Mouse (Mus musculus): ENCODE data around the gene Dek. TPM values are rescaled to one million over a fixed set of nuclear protein-coding genes. Genes with fewer than 3 reads are reported as not detected.

Dek gene
- 100 to 1,000 TPM; 101 to 248 (median 120) TPM for polyA plus RNA-seq (2017; shearing (Covaris generic))

DNA sequence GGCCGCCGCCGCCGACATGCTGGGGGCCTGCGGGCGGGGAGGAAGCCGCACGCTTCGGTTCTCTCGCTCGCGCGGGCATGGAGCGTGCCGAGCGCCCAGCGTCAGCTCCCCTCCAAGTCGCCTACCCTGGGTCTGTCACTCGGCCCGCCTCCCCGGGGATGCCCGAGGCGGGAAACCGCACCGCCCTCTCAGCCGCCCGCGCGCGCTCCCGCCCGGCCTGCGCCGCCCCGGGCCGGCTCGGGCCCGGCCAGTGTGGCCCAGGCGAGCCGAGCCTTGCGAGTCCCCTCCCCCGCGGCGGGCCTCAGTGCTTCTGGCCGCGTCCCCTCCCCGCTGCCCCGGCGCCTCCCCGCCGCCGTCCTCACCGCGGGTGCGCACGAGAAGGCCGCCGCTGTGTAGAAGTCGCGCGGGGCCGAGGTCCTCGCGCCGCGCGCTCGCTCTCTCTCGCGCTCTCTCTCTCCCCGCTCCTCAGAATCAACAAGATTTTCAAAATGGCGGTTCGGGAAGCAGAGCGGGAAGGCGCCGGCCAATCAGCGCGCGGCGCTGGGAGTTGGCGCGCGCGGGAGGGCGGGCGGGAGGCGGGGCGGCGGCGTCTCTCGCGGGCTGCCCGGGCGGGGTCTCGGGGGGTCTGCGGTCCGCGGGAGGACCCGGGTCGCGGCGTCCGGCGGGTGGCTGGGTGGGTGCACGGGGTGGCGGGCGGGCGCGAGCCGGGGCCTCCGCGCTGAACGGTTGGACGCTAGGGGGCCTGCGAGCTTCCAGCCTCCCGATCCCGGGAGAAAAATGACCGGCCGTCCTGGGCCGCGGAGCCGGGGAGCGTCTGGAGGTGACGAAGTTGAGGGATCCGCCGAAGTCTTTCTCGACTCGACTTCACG lies at the start of gene Dek:
Dek (minus strand) TSS at position 491 of the 869 bp plus-strand sequence.
- ATAC-seq, result peak; percentile 80

DNA sequence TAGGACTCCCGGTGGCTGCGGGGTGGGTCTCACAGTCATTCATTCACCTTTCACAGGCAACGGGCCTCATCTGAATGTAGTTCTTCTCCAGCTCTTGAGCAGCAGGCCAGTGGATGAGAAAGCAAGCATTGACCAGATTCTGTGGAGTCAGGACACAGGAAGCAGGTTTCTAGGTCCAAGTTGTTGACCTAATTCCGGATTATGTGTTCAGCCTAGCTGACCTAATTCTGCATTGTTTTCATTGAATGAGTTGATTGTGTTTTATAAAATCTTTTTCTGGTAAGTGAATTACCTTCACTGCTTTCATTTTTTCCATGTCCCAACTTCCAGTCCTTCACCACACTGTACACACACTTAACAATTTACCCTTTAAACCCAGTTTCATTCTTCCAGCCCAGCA lies 48.9 kb upstream of the Dek start:
- ATAC-seq, result no peak

DNA sequence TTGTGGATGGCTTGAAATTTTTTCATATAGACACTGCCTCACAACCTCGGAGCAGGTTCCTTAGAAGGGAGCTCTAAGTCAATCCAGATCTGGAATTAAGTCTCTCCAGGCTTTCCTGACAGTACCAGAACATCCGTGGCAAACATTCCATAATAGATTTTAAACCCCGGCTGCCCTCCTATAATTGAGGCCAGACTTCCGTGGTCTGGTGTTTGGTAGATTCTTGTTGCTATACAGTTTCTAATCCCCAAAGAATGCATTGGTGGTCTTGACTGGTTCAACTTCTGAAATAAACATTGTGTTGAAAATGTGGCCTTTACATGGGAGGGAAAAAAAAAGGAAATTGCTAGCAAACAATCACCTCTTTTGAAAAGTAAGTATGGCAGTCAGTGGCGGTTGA lies 47.2 kb upstream of the Dek start:
- no peak for ATAC-seq

DNA sequence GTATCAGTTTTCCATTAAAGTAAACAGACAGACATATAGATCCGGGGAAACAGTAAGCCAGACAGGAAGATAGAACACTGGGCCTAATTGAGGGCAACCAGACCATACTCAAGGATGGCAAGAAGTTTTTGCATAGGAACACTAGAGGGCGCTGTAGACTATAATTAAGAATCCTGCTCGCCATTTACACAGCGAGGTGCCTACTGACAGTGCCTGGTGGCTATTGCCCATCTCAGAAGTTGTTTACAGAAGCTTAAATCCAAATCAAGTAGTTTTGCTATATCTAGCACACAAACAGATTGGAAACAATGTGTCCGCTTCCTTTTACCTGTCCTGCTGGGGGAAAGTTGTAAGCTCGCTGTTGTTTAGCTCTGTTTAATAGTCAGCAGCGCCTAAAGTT lies 46.4 kb upstream of the Dek start:
- ATAC-seq, result no peak

DNA sequence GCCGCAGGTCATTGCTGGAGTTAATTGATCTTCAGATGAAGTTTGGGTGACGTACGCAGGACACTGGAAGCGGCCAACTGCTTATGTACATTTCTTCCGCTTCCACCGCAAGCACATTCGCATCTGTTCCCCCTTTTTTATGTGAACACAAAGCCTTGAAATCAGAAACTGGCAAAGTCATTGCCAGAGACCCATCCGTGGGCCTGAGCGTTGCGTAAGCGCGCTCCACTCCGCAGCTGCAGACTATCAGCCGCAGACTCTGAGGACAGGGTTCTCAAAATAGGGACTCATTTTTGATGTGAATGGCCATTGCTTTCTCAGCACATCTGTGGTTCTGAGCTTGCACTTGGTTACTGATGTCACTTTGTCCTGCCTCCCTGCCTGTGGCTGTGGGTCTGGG lies 45.1 kb upstream of the Dek start:
- no peak for ATAC-seq

DNA sequence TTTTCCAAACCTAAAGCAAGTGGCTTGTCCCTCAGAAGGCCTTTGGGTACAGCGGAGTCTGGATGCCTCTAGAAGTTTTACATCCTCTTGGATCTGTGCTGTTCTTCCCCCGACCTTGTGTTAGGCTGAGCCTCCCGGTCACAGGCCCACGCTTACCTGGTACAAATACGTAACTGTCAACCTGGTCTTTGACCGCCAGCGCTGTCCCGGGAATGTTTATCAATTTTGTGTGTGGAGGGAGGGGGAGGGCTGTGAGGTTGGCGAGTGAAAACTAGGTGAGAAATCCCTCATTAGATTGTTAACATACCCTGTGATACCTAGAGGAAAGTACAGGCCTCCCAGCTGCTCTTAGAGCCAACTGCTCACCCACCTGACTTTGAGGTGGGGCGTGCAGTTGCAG lies 44.0 kb upstream of the Dek start:
- no peak for ATAC-seq

DNA sequence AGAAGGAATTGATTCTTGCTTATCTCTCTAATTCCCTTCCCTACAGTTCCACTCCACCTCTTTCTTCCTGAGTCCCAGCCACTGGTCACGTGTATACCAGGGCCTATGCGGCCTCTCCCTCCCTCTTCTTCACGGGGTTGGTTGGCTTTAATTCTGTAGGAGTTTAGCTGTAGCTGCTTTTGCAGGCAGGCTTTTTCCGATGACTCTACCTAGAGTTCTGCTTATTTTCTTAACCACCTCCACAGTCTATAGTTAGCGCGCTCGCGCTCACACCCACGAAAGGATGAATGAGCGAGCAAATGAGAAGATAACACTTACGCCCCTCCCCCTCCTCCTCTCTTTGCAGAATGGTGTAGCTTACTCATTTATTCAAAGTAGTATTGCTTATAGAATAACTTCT lies 42.6 kb upstream of the Dek start:
- peak; percentile 43 for ATAC-seq

DNA sequence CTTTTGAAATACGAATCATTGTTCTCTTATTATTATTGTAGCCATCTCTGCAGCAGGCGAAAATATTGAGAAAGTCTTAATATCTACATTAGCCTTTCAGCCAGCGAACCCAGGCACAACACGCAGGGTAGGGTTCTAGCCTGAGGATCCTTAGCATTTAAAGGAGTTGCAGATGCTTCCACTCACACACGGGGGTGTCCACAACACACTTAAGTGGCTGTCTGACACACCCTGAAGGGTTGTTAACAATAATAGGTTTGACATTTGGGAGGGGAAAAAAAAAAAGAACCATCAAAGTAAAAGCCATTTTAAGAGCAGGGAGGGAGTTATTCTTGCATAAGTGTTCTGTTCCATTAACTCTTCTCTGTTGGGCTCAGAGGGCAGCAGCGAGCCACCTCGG lies 40.4 kb upstream of the Dek start:
- ATAC-seq, result no peak

DNA sequence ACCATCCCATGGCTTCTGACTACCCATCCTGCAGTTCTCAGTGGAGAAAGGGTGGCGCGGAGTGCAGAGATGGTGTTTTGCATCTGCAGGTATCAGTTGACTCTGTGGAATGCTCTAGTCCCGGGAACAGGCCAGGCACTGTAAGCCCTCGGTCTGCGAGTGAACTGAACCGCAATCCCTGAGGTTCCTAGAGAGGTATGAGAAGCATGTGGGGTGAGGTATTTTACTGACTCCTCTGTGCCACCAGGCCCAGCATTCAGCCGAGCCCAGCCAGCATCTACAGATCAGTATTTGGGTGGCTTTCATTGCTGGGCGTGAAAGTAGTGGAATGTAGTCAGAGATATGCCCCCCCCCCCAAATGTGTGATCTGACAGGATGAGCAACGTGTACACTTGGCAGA lies 39.9 kb upstream of the Dek start:
- ATAC-seq, result no peak

DNA sequence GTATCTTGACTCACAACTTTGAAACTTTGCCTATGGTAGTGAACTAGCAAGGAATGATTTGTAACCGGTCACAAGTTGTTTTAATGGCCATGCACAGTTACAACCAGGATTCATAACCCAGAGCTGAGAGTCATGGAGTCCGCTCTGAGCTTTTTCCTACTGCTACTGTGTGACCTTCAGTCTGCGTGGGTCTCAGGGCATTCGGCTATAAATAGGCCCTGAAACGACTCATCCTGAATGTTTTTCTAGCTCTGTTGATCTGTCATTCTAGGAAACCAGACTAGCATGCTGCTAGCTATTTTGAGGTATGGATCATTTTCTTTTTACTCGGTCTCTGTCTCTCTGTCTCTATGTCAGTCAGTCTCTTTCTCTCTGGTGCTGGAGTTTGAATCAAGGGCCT lies 36.8 kb upstream of the Dek start:
- no peak for ATAC-seq

DNA sequence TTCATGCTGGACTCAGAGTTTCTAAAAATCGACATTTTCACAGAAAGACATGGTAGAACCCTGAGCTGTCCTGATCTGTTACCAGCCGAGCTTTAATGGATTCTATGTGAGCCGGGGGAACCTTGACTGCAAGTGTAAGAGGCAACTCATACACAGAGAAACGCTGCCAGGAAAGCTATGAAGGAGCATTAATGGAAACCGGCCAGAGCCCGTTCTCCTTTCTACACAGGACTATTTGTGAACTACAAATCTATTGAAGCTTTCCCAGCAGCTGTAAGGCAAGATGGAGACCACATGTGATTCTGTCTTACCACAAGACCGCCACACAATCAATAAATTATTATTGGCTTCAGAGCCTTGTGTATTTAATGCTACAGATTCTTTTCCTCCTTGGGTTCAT lies 29.7 kb upstream of the Dek start:
- no peak for ATAC-seq

DNA sequence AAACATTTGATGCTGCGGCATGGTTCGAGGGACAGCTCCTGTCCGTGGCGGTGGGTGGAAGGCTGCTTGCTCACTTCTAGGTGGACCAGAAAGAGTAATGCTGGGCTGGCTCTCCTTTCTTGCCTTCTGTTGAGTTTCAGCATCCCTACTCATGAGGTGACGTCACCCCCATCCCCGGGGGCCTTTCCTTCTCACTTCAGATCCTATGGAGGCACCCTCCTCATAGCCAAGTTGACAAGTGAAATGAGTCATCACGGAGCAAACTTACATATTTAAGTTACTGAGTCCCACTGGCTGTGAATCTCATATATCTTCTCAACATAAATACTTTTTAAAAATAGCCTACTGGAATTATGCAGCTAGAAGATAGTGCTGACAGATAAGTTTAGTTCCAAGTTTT lies 28.8 kb upstream of the Dek start:
- ATAC-seq, result no peak

DNA sequence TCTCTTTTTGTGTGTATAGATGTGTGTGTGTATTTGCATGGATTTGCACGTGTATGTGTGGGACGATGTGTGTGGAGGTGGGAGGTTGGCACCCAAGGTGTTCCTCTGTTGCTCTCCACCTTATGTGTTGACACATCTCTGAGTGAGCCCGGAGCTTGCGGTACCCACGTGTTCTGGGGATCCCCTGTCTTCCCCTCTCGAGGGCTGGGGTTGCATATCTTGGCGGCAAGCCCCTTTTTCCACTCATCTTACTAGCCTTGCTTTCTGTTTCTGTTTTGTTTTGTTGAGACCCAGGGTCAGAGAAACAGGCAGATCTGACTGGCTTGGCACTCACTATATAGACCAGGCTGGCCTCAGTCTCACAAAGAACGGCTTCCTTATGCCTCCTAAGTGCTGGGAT lies 27.1 kb upstream of the Dek start:
- ATAC-seq, result peak; percentile 77

DNA sequence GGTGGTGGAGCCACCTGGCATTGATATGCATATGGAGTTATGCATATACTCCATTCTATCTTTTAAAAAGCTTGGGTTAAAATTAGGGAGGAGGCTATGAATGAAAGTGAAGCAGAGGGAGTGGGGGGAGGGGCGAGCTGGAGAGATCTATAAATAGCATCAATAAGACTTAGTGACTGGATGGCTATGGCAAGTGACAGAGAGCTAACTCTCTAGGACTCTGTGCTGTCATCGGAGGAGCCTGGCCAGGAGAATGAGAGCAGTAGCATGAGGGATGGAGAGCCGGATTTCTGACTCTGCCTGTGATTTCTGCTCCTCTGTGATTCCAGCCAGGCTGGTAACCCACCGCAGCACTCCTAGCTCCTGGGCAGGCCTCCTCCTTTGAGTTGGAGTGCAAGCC lies 23.1 kb upstream of the Dek start:
- ATAC-seq, result no peak

DNA sequence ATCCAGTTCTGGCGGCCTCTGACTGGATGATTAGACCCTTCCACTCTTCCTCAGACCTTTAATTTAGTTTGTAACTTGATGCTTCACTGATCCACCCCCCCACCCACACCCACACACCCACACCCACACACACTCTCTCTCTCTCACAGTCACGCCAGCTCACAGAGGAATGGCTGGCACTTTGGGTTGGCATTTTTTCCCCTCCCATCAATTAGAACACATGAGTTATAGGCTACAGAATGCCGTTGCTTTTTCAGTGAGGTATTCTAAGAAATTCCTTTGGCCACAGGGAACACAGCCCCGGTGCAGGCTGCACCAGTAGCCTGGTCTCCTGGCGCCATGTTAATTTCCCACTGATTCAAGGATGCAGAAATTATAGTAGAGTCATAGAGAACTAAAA lies 19.6 kb upstream of the Dek start:
- ATAC-seq, result no peak

DNA sequence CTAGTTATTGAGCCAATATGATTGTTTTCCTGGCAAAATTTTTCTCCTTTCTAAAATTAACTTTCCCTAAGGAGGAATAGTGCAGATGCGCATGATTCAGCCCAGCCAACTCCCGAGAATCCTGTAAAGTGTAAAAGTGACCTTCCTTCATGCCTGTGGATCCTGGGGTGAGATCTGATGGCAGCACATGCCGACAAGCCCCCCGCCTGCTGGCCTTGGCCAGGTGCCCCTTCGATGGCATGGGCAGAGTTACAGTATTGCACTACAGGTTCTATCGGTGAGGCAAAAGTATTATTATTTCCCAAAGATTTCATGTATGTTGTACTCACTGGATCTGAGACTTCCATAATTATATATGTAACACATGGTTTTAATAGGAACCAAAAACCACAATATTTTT lies 19.0 kb upstream of the Dek start:
- ATAC-seq, result no peak

DNA sequence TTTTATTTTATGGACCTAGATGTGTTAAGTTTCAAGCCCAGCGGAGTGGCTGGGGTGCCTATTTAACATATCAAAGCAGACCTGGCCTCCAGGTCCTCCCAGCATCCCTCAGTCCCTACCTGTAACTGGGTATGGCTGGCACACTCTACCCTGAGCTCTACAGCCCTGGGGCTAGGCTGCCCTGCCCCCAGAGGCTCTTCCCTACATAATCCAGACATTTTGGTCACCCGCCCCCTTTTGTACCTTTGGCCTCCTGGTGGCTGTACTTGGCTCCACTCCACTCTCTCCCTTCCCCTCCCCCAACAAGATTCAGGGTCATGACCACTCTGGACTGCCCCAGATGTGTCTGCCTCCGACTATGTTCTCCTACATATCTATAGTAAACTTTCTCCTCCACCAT lies 18.4 kb upstream of the Dek start:
- no peak for ATAC-seq

DNA sequence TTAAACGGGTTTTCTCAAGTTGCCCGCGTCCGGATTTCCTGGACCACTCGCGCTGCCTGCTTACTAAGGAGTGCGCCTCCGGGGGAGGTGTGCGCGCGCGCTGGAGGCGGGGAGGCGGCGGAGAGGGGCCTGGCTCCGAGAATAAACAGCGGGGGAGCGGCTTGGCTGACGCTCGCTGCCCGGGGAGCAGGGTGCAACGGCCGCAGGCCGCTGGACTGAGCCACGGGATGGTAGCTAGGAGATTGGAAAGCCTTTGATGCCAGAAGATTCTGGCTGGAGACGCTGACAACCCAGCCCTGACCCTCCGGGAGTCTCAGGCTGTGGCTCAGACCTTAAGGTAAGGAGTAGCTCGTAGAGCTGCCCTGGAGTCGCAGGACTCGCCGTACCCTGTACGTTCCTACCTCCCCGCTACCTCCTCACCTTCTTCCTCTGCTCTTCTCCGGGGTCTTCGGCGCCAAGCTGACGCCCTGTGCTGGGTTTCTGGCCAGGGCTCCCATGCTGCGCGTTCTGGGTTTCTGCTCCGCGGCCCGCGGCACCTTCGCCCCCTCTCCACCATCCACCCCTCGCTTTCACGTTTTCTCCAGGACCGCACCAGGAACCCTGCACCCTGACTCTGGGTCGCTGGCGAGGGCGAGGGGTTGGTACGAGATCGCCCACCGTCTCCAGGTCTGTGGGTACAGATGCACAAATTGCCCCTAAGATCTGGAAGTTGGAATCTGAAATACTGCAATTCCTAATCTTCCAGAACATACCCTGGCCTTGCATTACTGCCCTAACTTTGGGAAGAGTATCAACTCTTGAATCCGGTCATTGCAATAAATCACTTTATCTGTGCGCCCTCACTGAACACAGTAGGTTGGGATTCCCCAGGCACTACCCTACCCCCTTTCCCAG lies 16.8 kb upstream of the Dek start, which contains the start of gene Rnf144b:
Rnf144b (plus strand) TSS at position 120 of the 894 bp plus-strand sequence.
- ATAC-seq, result no peak

DNA sequence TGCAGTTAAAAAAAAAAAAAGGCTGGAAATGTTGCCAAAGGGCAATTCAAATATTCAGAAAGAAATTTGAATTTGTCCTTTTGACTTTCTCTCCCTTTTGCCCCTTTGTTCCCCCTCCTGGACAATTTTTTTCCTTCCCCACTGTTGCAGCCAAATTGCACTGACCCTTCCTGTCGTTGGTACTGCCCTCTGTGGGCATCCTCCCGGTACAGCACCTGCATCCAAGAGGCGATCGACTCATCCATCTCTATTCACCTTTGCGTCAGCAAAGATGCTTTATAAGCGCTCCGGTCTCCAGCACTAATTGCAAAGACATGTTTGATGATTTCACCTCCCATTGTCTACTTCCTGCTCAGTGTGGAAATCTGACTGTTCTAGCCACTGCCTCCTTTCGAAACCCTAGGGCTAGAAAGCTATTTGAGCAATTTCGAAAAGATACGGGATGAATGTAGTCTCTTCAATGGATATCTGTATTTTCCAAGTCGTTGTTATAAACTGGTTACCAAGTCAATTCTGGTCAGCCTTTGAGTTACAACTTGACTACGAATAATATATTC lies 15.4 kb upstream of the Dek start:
- ATAC-seq, result no peak

DNA sequence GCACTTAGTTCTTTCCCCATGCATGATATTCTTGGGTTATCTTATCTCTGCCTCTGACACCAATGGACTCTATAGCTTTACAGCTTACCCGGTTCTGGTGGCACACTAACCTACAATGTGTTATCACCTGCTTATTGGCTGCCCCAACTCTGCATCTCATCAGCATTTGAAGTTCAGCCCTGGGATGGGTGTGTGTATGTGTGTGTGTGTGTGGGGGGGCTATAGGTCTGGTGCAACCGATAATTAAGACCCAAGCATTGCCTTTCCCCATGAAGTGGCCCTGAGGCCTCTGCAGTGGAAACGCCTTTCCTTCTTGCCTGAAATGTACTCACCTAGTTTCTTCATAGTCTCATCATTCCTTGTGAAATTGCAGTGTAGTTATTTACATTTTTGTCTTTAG lies 10.0 kb upstream of the Dek start:
- ATAC-seq, result no peak

DNA sequence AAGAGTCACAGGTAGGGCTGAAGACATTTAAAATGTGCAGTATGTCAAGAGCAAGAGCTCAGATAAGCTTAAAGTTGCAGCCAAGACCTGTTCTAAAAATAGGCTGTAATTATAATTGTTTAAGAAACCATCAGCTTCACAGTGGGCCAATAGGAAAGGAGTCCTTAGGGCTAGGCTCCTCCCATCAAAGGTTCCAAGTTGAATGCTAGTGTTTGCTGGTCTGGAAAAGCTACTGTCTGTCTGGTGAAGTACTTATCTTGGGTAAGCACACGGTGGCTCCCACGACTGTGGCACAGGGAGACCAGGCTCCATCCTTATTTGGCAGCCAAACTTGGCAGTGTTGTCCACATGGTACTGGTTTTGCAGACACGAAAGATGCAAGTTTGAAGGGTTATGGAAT lies 6.9 kb upstream of the Dek start:
- ATAC-seq, result no peak

DNA sequence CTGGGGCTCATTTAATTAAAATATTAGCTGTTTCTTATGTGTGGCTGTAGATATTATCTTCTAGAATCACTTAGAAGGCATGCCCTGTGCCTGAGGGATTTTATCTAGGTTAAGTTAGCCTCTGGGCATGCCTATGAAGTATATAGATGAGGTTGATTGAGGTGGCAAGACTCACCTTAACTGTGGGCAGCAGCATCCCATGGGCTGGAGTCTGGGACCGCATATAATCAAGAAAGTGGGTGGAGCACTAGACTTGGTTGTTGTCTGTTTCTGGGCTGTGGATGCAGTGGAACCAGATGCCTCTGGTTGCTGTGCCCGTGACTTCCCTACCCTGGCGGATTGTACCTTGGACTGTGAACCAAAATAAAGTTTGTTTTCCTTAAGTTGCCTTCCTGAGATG lies 6.1 kb upstream of the Dek start:
- ATAC-seq, result no peak

DNA sequence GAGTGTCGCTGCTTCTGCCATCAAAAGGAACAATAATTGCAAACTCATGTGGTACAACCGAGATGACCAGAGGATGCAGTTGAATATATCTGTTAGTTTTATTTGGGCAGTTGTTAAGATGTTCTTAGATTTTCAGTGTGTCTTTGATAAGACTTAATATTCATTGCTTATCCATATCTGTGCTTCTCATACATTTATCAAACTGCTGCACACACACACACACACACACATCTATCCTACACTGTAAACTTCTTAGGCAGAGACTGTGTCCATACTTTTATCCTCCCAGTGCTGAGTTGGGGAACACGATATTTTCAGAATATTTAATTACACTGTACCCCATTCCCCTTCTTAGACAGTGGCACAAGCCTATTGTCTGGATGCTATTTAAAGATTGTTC lies 5.2 kb upstream of the Dek start:
- ATAC-seq, result no peak

DNA sequence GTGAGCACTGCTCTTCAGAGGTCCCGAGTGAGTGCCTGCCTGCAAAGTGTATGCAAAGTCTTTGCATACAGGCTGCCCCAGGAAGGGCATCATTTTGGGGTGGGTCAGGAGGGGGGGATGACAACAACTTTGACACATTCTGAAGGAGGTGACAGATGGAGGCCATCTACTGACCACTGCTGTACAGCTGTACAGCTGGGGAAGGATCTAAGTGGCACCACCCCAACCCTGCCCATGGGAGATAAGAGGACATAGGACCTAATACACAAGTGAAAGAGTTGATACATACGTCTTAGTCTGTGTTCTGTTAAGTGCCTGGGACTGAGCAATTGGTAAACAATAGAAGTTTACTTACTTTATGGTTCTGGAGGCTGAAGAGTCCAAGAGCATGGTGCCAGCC lies 3.2 kb upstream of the Dek start:
- ATAC-seq, result no peak
